Comparison of ENCODE assay signal across 8 mouse cellular contexts in the genomic region with DNA sequence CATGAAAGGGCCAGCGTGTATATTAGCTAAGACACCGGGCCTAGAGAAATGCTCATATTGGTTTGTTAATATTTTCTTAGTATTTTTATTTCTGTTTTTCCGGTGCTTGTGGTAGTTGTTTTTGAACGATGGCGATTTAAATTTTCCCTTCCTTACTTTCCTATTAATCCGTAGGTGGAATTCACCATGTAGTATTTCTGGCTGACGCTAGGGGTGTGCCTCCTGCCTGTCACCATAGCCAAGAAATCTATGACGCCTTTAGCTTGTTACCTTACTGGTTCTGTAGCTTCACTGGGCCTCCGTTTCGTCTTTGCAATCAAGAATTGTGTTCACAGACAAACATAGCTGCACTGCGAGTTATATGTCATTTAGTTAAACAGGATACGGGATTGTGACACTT. TPM values are rescaled to one million over a fixed set of nuclear protein-coding genes. Genes with fewer than 3 reads are reported as not detected.
A peak's percentile ranks its signal among the peaks of the same experiment; 100 is the strongest.
DNase-seq lines count a peak whose midpoint lies in the region; ATAC-seq and TF ChIP-seq lines count a peak whose summit lies in the region.

No protein-coding gene starts in this region.

- peak overlapping the region; percentile 93 for H3K9ac ChIP-seq in forebrain, embryonic 13.5 days
- H3K9ac ChIP-seq in lung, postnatal 0 days (replicated peaks; ENCODE audit: low read depth) = peak overlapping the region; percentile 98

- peaks cover 36% of the 10 kb centered on the region for H3K4me1 ChIP-seq in forebrain, embryonic 13.5 days
- peaks cover 25% of the 10 kb centered on the region for H3K4me1 ChIP-seq in hindbrain, embryonic 10.5 days (replicated peaks)
- H3K4me1 ChIP-seq in lung, postnatal 0 days (ENCODE audit: insufficient read depth, low read depth, low read length) = peaks cover 2% of the 10 kb centered on the region; the same call in 1 of the 2 replicates

- H3K27ac ChIP-seq in forebrain, embryonic 13.5 days = peak overlapping the region; percentile 93
- H3K27ac ChIP-seq in hindbrain, embryonic 10.5 days = peak overlapping the region; percentile 98
- H3K27ac ChIP-seq in lung, postnatal 0 days (ENCODE audit: low read length) = peak overlapping the region; percentile 98

- peak overlapping the region; percentile 96 for H3K4me3 ChIP-seq in forebrain, embryonic 13.5 days
- peak overlapping the region; percentile 96 for H3K4me3 ChIP-seq in hindbrain, embryonic 10.5 days
- H3K4me3 ChIP-seq in lung, postnatal 0 days (ENCODE audit: low read depth, low read length) = peak overlapping the region; percentile 99

- no peak for TF ChIP-seq EP300 in lung, postnatal 0 days (IDR thresholded peaks at IDR 0.05)

- ATAC-seq in cerebellum, adult (ENCODE audit: insufficient number of reproducible peaks, low FRiP score, low TSS enrichment) = peak; percentile 49; the same call in 1 of the 2 replicates
- no peak for ATAC-seq in forebrain, embryonic 13.5 days
- ATAC-seq in lung, postnatal 0 days = peak; percentile 18; the same call in 1 of the 2 replicates

- H3K9me3 ChIP-seq in forebrain, embryonic 13.5 days (replicated peaks) = no peaks in the 10 kb centered on the region
- no peaks in the 10 kb centered on the region for H3K9me3 ChIP-seq in hindbrain, embryonic 10.5 days
- no peaks in the 10 kb centered on the region for H3K9me3 ChIP-seq in lung, postnatal 0 days (ENCODE audit: low read length)

- no peaks in the 10 kb centered on the region for H3K36me3 ChIP-seq in forebrain, embryonic 13.5 days (ENCODE audit: poor library complexity, severe bottlenecking)
- no peaks in the 10 kb centered on the region for H3K36me3 ChIP-seq in hindbrain, embryonic 10.5 days
- no peaks in the 10 kb centered on the region for H3K36me3 ChIP-seq in lung, postnatal 0 days (ENCODE audit: insufficient read depth, low read length)

- H3K4me2 ChIP-seq in forebrain, embryonic 13.5 days = peak overlapping the region; percentile 72
- H3K4me2 ChIP-seq in lung, postnatal 0 days (replicated peaks; ENCODE audit: low read depth, low read length) = peak overlapping the region; percentile 62

- no peaks in the 10 kb centered on the region for H3K27me3 ChIP-seq in forebrain, embryonic 13.5 days
- H3K27me3 ChIP-seq in hindbrain, embryonic 10.5 days (ENCODE audit: insufficient read depth, poor library complexity, severe bottlenecking) = no peaks in the 10 kb centered on the region
- no peaks in the 10 kb centered on the region for H3K27me3 ChIP-seq in lung, postnatal 0 days (replicated peaks; ENCODE audit: insufficient read depth, low read length)

- peak; percentile 80 for TF ChIP-seq CTCF in lung, postnatal 0 days (IDR thresholded peaks at IDR 0.05)

- peak; percentile 81 for DNase-seq in NIH3T3 (ENCODE audit: low read depth)
- DNase-seq in hindbrain, embryonic 10.5 days (ENCODE audit: low spot score) = peak; percentile 35
- DNase-seq in layer of hippocampus, adult 9-11 months = peak; percentile 67
- DNase-seq in lung, postnatal 0 days (ENCODE audit: low spot score) = peak; percentile 94
- peak; percentile 27 for DNase-seq in ovary, postnatal 36 days (ENCODE audit: low spot score)
- DNase-seq in thymus, postnatal 36 days = peak; percentile 13 to 39

- under 1% methylated on average over 12 of the region's 12 CpGs for WGBS in forebrain, embryonic 13.5 days
- WGBS in hindbrain, embryonic 10.5 days = 3% methylated on average over 12 of the region's 12 CpGs
- 0% methylated on average over 12 of the region's 12 CpGs for WGBS in lung, postnatal 0 days

RNA-seq across cellular contexts. Expression of a gene that starts 1.2 kb away (rescaled TPM):
- polyA plus RNA-seq in forebrain, embryonic 13.5 days (2015; fragmentation: Nextera tagmentation; extraction: Ambion mirVana) = 124 and 130 TPM in 2 replicates
- polyA plus RNA-seq in hindbrain, embryonic 10.5 days (2016; fragmentation: Nextera tagmentation; extraction: Ambion mirVana) = 78.9 and 79.2 TPM in 2 replicates
- 106 and 112 TPM in 2 replicates for polyA plus RNA-seq in lung, postnatal 0 days (2015; fragmentation: Nextera tagmentation; extraction: Ambion mirVana)

RNA-seq across cellular contexts. Expression of a gene that starts 21.7 kb away (rescaled TPM):
- polyA plus RNA-seq in forebrain, embryonic 13.5 days (2015; fragmentation: Nextera tagmentation; extraction: Ambion mirVana) = 19.9 and 21.9 TPM in 2 replicates
- 25.8 and 31.0 TPM in 2 replicates for polyA plus RNA-seq in hindbrain, embryonic 10.5 days (2016; fragmentation: Nextera tagmentation; extraction: Ambion mirVana)
- 15.7 and 16.1 TPM in 2 replicates for polyA plus RNA-seq in lung, postnatal 0 days (2015; fragmentation: Nextera tagmentation; extraction: Ambion mirVana)

RNA-seq across cellular contexts. Expression of a gene that starts 51.1 kb away (rescaled TPM):
- 53.9 and 56.6 TPM in 2 replicates for polyA plus RNA-seq in forebrain, embryonic 13.5 days (2015; fragmentation: Nextera tagmentation; extraction: Ambion mirVana)
- polyA plus RNA-seq in hindbrain, embryonic 10.5 days (2016; fragmentation: Nextera tagmentation; extraction: Ambion mirVana) = 89.5 and 109 TPM in 2 replicates
- 38.1 and 38.9 TPM in 2 replicates for polyA plus RNA-seq in lung, postnatal 0 days (2015; fragmentation: Nextera tagmentation; extraction: Ambion mirVana)

Comparison
In these comparisons a context has a peak if more than half of its experiments do, and no peak if none do; other contexts are left out.
1. DNase-seq: peak in every context shown above with its lines; median percentile 94 in lung, postnatal 0 days; 81 in NIH3T3; 67 in layer of hippocampus, adult 9-11 months; 35 in hindbrain, embryonic 10.5 days; 27 in ovary, postnatal 36 days; 26 in thymus, postnatal 36 days.